Comparison of ENCODE assay signal across 7 mouse cellular contexts in genomic region chr14:12151927-12152326, GRCm38 (mm10).
A peak's percentile ranks its signal among the peaks of the same experiment; 100 is the strongest.
DNase-seq lines count a peak whose midpoint lies in the region; ATAC-seq and TF ChIP-seq lines count a peak whose summit lies in the region.

No protein-coding gene starts in this region.

- no peak overlapping the region for H3K4me3 ChIP-seq in ES-E14 (ENCODE audit: insufficient read depth in 1 of 2, low read depth in 1 of 2, low read length in 2 of 2, poor library complexity in 1 of 2, severe bottlenecking in 1 of 2)
- no peak overlapping the region for H3K4me3 ChIP-seq in embryonic facial prominence, embryonic 11.5 days (ENCODE audit: low read depth, low read length)
- no peak overlapping the region for H3K4me3 ChIP-seq in hindbrain, embryonic 16.5 days (ENCODE audit: low read length)

- 0 out of 2 replicates have a peak, but pooled peaks have one; percentile 63 for ATAC-seq in embryonic facial prominence, embryonic 11.5 days (replicated peaks; ENCODE audit: insufficient number of reproducible peaks, low FRiP score, low TSS enrichment, low read depth)
- peak; percentile 87 for ATAC-seq in hindbrain, embryonic 16.5 days

- no peaks in the 10 kb centered on the region for H3K9me3 ChIP-seq in ES-E14 (ENCODE audit: control insufficient read depth, insufficient read depth, low read depth, low read length)
- H3K9me3 ChIP-seq in embryonic facial prominence, embryonic 11.5 days (replicated peaks; ENCODE audit: control insufficient read depth, low read length) = no peaks in the 10 kb centered on the region
- no peaks in the 10 kb centered on the region for H3K9me3 ChIP-seq in hindbrain, embryonic 16.5 days (ENCODE audit: control insufficient read depth, low read length)

- H3K4me2 ChIP-seq in embryonic facial prominence, embryonic 11.5 days (ENCODE audit: low read depth, low read length) = no peak overlapping the region
- no peak overlapping the region for H3K4me2 ChIP-seq in hindbrain, embryonic 16.5 days (ENCODE audit: low read length)

- 49% methylated on average over 3 of the region's 3 CpGs for whole genome bisulfite sequencing in embryonic facial prominence, embryonic 11.5 days
- WGBS in hindbrain, embryonic 16.5 days = 53% methylated on average over 3 of the region's 3 CpGs

- no peaks in the 10 kb centered on the region for H3K4me1 ChIP-seq in ES-E14 (ENCODE audit: control insufficient read depth in 2 of 2, insufficient read depth in 2 of 2, low read length in 2 of 2, poor library complexity in 1 of 2)
- no peaks in the 10 kb centered on the region for H3K4me1 ChIP-seq in embryonic facial prominence, embryonic 11.5 days (ENCODE audit: control insufficient read depth, insufficient read depth, low read length)
- H3K4me1 ChIP-seq in hindbrain, embryonic 16.5 days (ENCODE audit: control insufficient read depth, insufficient read depth, low read depth, low read length) = no peaks in the 10 kb centered on the region

- H3K27ac ChIP-seq in ES-E14 (ENCODE audit: insufficient read depth, low read depth, low read length, poor library complexity, severe bottlenecking) = no peak overlapping the region
- H3K27ac ChIP-seq in embryonic facial prominence, embryonic 11.5 days (replicated peaks; ENCODE audit: low read depth, low read length) = no peak overlapping the region
- no peak overlapping the region for H3K27ac ChIP-seq in hindbrain, embryonic 16.5 days (ENCODE audit: low read depth, low read length)

- DNase-seq in ES-E14 (ENCODE audit: low read depth, low spot score) = peak; percentile 27
- peak; percentile 60 for DNase-seq in adrenal gland, postnatal 14 days
- DNase-seq in embryonic facial prominence, embryonic 11.5 days (ENCODE audit: low spot score) = peak; percentile 80
- peak; percentile 74 to 81 for DNase-seq in layer of hippocampus, postnatal 10 days (ENCODE audit: low spot score in 2 of 2)
- DNase-seq in mesoderm, embryonic 11.5 days (ENCODE audit: low read depth, low spot score) = peak; percentile 63
- peak; percentile 2 for DNase-seq in splenic B cell, adult 2 months (ENCODE audit: low read depth, low spot score)

- in situ Hi-C loops in ES-E14 (cut with MboI; ENCODE audit: low sequenced_read_pairs in 2 of 2, unreplicated experiment in 2 of 2) = no loop called here

- peaks cover 9% of the 10 kb centered on the region; the same call in 1 of the 2 replicates for H3K36me3 ChIP-seq in ES-E14 (ENCODE audit: control insufficient read depth, insufficient read depth, low read length, poor library complexity, severe bottlenecking)
- H3K36me3 ChIP-seq in embryonic facial prominence, embryonic 11.5 days (replicated peaks; ENCODE audit: control insufficient read depth, insufficient read depth, low read depth, low read length) = no peaks in the 10 kb centered on the region
- H3K36me3 ChIP-seq in hindbrain, embryonic 16.5 days (ENCODE audit: control insufficient read depth, insufficient read depth, low read length) = no peaks in the 10 kb centered on the region
- no peaks in the 10 kb centered on the region for H3K36me3 ChIP-seq in splenic B cell, adult 2 months (ENCODE audit: control insufficient read depth, insufficient read depth, low read length, poor library complexity, severe bottlenecking)

- no peak overlapping the region for H3K9ac ChIP-seq in ES-E14 (ENCODE audit: insufficient read depth, low read depth, low read length, poor library complexity, severe bottlenecking)
- H3K9ac ChIP-seq in embryonic facial prominence, embryonic 11.5 days (replicated peaks; ENCODE audit: low read length) = no peak overlapping the region
- H3K9ac ChIP-seq in hindbrain, embryonic 16.5 days (ENCODE audit: low read depth, low read length) = no peak overlapping the region

- H3K27me3 ChIP-seq in embryonic facial prominence, embryonic 11.5 days (ENCODE audit: control insufficient read depth, insufficient read depth, low read length) = no peaks in the 10 kb centered on the region
- H3K27me3 ChIP-seq in hindbrain, embryonic 16.5 days (replicated peaks; ENCODE audit: control insufficient read depth, insufficient read depth, low read length) = no peaks in the 10 kb centered on the region
- H3K27me3 ChIP-seq in splenic B cell, adult 2 months (ENCODE audit: control insufficient read depth, insufficient read depth, low read length, poor library complexity, severe bottlenecking) = no peaks in the 10 kb centered on the region

TF ChIP-seq in ES-E14, 5 proteins besides CTCF, POLR2A, EP300 and RAD21:
- no peak for TF ChIP-seq HCFC1 (IDR thresholded peaks at IDR 0.05; ENCODE audit: borderline replicate concordance, insufficient read depth, low read length)
- no peak for TF ChIP-seq ZNF384 (IDR thresholded peaks at IDR 0.05; ENCODE audit: low read depth, low read length)
- TF ChIP-seq MAFK (IDR thresholded peaks at IDR 0.05; ENCODE audit: insufficient read depth, low read depth, low read length) = no peak
- no peak for TF ChIP-seq CHD2 (IDR thresholded peaks at IDR 0.05; ENCODE audit: low read depth, low read length)
- TF ChIP-seq ZC3H11A (IDR thresholded peaks at IDR 0.05; ENCODE audit: borderline replicate concordance, low read depth, low read length) = peak; percentile 68; the same call in 1 of the 2 replicates

Comparison
In these comparisons a context has a peak if more than half of its experiments do, and no peak if none do; other contexts are left out.
1. DNase-seq: peak in every context shown above with its lines; median percentile 80 in embryonic facial prominence, embryonic 11.5 days; 78 in layer of hippocampus, postnatal 10 days; 63 in mesoderm, embryonic 11.5 days; 60 in adrenal gland, postnatal 14 days; 27 in ES-E14; 2 in splenic B cell, adult 2 months.